Mouse (Mus musculus): ENCODE results near the gene Sesn2. TPM values are rescaled to one million over a fixed set of nuclear protein-coding genes. Genes with fewer than 3 reads are reported as not detected.
"Not testable (repeated sequence)": the region's sequence is repeated elsewhere in the genome, so short reads cannot be mapped to it uniquely, and the experiment has no call there.

Sesn2 gene
- 10 to 100 TPM; 10.8 to 12.2 TPM for total RNA-seq (2021)
- long read RNA-seq, experiment 1, partial matches to known transcripts: 0 of 3 reads
- long read RNA-seq, experiment 1, other reads (novel, unspliced or antisense): 0 of 3 reads
- long read RNA-seq, experiment 2, partial matches to known transcripts: 0 of 1 reads
- long read RNA-seq, experiment 2, other reads (novel, unspliced or antisense): 0 of 1 reads

GRCm38 (mm10) chr4:132510352-132510798 is at the start of gene Sesn2:
TSS of gene Sesn2 (minus strand) at chr4:132510501.
- intact Hi-C loops (cut with DNase I): loop anchor here (5.0 kb wide), 2 partner anchors 88 to 218 kb away; partner anchors contain the start of gene Phactr4
- peak; percentile 98 for DNase-seq (ENCODE audit: low spot score in 2 of 2)

- DNase-seq (ENCODE audit: low spot score in 2 of 2); intact Hi-C loops (cut with DNase I): not testable (repeated sequence)
These were observed 45.2 kb upstream of the Sesn2 start for GRCm38 (mm10) chr4:132555550-132555949.

GRCm38 (mm10) chr4:132554653-132555052 is 44.4 kb upstream of the Sesn2 start:
- intact Hi-C loops (cut with DNase I): loop anchor here (5.0 kb wide), 1 partner anchor 123 kb away; no protein-coding TSS in a partner anchor
- no peak for DNase-seq (ENCODE audit: low spot score in 2 of 2)

- intact Hi-C loops (cut with DNase I): loop anchor here (5.0 kb wide), 1 partner anchor 123 kb away; no protein-coding TSS in a partner anchor
- no peak for DNase-seq (ENCODE audit: low spot score in 2 of 2)
These were observed 43.9 kb upstream of the Sesn2 start for GRCm38 (mm10) chr4:132554221-132554620.

- intact Hi-C loops (cut with DNase I): loop anchor here (2.0 to 5.0 kb wide), 2 partner anchors 71 to 91 kb away; no protein-coding TSS in a partner anchor
- peak; percentile 51 to 69 for DNase-seq (ENCODE audit: low spot score in 2 of 2)
These were observed 35.5 kb upstream of the Sesn2 start for GRCm38 (mm10) chr4:132545851-132546250.

GRCm38 (mm10) chr4:132542724-132543123 is 32.4 kb upstream of the Sesn2 start:
- DNase-seq (ENCODE audit: low spot score in 2 of 2): peak in 1 of 2 experiments; percentile 26
- intact Hi-C loops (cut with DNase I): no loop called here

- intact Hi-C loops (cut with DNase I): no loop called here
- no peak for DNase-seq (ENCODE audit: low spot score in 2 of 2)
These were observed 31.1 kb upstream of the Sesn2 start for GRCm38 (mm10) chr4:132541413-132541812.

- DNase-seq (ENCODE audit: low spot score in 2 of 2): no peak
- intact Hi-C loops (cut with DNase I): no loop called here
These were observed 29.2 kb upstream of the Sesn2 start for GRCm38 (mm10) chr4:132539481-132539880.

- peak; percentile 93 to 97 for DNase-seq (ENCODE audit: low spot score in 2 of 2)
These were observed 25.3 kb upstream of the Sesn2 start, which contains the start of gene Dnajc8 for GRCm38 (mm10) chr4:132535406-132536121. TSS of gene Dnajc8 (plus strand) at chr4:132535550.

GRCm38 (mm10) chr4:132532981-132533916 is 22.9 kb upstream of the Sesn2 start, which contains the start of gene Atpif1:
TSS of gene Atpif1 (minus strand) at chr4:132533659.
- peak; percentile 90 to 91 for DNase-seq (ENCODE audit: low spot score in 2 of 2)
- intact Hi-C loops (cut with DNase I): no loop called here

More at GRCm38 (mm10) chr4:132535406-132536121, 25.3 kb upstream of the Sesn2 start, which contains the start of gene Dnajc8:
- intact Hi-C loops (cut with DNase I): no loop called here

- intact Hi-C loops (cut with DNase I): no loop called here
- no peak for DNase-seq (ENCODE audit: low spot score in 2 of 2)
These were observed 22.2 kb upstream of the Sesn2 start for GRCm38 (mm10) chr4:132532496-132532895.

- intact Hi-C loops (cut with DNase I): no loop called here
- no peak for DNase-seq (ENCODE audit: low spot score in 2 of 2)
These were observed 19.9 kb upstream of the Sesn2 start for GRCm38 (mm10) chr4:132530033-132530804.

- intact Hi-C loops (cut with DNase I): no loop called here
- no peak for DNase-seq (ENCODE audit: low spot score in 2 of 2)
These were observed 19.0 kb upstream of the Sesn2 start for GRCm38 (mm10) chr4:132529344-132529743.

GRCm38 (mm10) chr4:132527917-132528522 is 17.7 kb upstream of the Sesn2 start:
- intact Hi-C loops (cut with DNase I): no loop called here
- DNase-seq (ENCODE audit: low spot score in 2 of 2): no peak

GRCm38 (mm10) chr4:132526678-132527077 is 16.4 kb upstream of the Sesn2 start:
- no peak for DNase-seq (ENCODE audit: low spot score in 2 of 2)
- intact Hi-C loops (cut with DNase I): no loop called here

GRCm38 (mm10) chr4:132524808-132525207 is 14.5 kb upstream of the Sesn2 start:
- no peak for DNase-seq (ENCODE audit: low spot score in 2 of 2)
- intact Hi-C loops (cut with DNase I): no loop called here

- intact Hi-C loops (cut with DNase I): no loop called here
- DNase-seq (ENCODE audit: low spot score in 2 of 2): no peak
These were observed 14.0 kb upstream of the Sesn2 start for GRCm38 (mm10) chr4:132524321-132524741.

- intact Hi-C loops (cut with DNase I): no loop called here
- no peak for DNase-seq (ENCODE audit: low spot score in 2 of 2)
These were observed 8.9 kb upstream of the Sesn2 start for GRCm38 (mm10) chr4:132519188-132519587.

All from left cerebral cortex, postnatal 14 days (tissue).